Mouse (Mus musculus) embryonic facial prominence, embryonic 12.5 days (tissue): ENCODE results near the gene Iqcm. TPM values are rescaled to one million over a fixed set of nuclear protein-coding genes. Genes with fewer than 3 reads are reported as not detected.
"Not testable (repeated sequence)": the region's sequence is repeated elsewhere in the genome, so short reads cannot be mapped to it uniquely, and the experiment has no call there.

Experiments used
- ATAC-seq: fragments of 200-750 bp; cut with Nextera tagmentation; 2 replicates; pipeline ENCODE4 v1.8.0; 2017; ENCODE audit not compliant: insufficient number of reproducible peaks, insufficient read depth, low FRiP score, low TSS enrichment
- H3K27ac ChIP-seq: fragments of 300-500 bp; sonication (generic); 2 replicates; pipeline ENCODE4 v1.5.1; 2016; ENCODE audit warnings: mild to moderate bottlenecking
- H3K27me3 ChIP-seq: fragments of 300-500 bp; sonication (generic); 2 replicates; pipeline ENCODE4 v1.6.1; 2016; ENCODE audit warnings: mild to moderate bottlenecking, moderate library complexity
- H3K36me3 ChIP-seq: fragments of 300-500 bp; sonication (generic); 2 replicates; pipeline ENCODE4 v1.6.1; 2016; ENCODE audit warnings: mild to moderate bottlenecking
- H3K4me1 ChIP-seq: fragments of 300-500 bp; sonication (generic); 2 replicates; pipeline ENCODE4 v1.6.1; 2016
- H3K4me2 ChIP-seq: fragments of 300-500 bp; sonication (generic); replicated peaks from 2 replicates; pipeline ENCODE4 v1.6.1; 2016; ENCODE audit warnings: mild to moderate bottlenecking, moderate library complexity
- H3K4me3 ChIP-seq: fragments of 300-500 bp; sonication (generic); 2 replicates; pipeline ENCODE4 v1.5.1; 2016; ENCODE audit warnings: mild to moderate bottlenecking
- H3K9ac ChIP-seq: fragments of 300-500 bp; sonication (generic); 2 replicates; pipeline ENCODE4 v1.6.1; 2016; ENCODE audit warnings: mild to moderate bottlenecking, moderate library complexity
- H3K9me3 ChIP-seq: fragments of 300-500 bp; sonication (generic); 2 replicates; pipeline ENCODE4 v1.6.1; 2016; ENCODE audit warnings: mild to moderate bottlenecking, moderate library complexity
- WGBS: fragments of 180-500 bp; shearing (Covaris S2); methylation state at CpG from one replicate; pipeline ENCODE4 v1.1.7; 2016; 5-methylcytosine and 5-hydroxymethylcytosine counted together
- polyA plus RNA-seq: library from polyadenylated mRNA; unstranded; fragments of >200 nt; fragmentation: Nextera tagmentation; extraction: Ambion mirVana; gene quantifications from 2 replicates; pipeline ENCODE4 v1.2.1, GENCODE M21; 2016

Gene Iqcm
- polyA plus RNA-seq, result not detected in 2 replicates

DNA sequence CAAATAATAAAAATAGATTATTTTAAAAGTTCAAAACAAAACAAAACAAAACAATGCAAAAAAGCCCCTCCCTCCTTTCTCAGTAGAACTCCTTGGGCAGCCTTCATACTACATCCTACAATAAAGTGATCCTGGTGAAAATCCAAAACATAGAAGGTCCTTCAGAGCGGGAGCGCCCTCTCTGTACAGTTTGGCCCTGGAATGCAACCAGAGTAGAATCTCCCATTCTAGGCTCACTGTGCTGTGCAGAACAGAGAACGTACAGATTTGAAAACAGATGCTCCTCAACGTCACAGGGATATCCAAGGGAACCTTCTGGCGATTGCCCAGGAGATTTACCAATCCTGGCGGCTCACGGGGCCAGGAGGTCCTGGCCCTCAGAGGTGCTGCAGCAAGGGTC is at the start of gene Iqcm:
Gene Iqcm (plus strand): TSS at position 301 of the 400 bp plus-strand sequence.
- no peak within 1 kb of the TSS for H3K4me3 ChIP-seq
- H3K9me3 ChIP-seq, result no peaks in the 10 kb centered on the region
- no peak within 1 kb of the TSS for H3K4me2 ChIP-seq
- no peak for ATAC-seq
- H3K36me3 ChIP-seq, result no peaks in the 10 kb centered on the region
- H3K9ac ChIP-seq, result no peak within 1 kb of the TSS
- no peaks in the 10 kb centered on the region for H3K27me3 ChIP-seq
- 87% methylated on average over 7 of the region's 7 CpGs for WGBS
- no peaks in the 10 kb centered on the region for H3K4me1 ChIP-seq
- no peak within 1 kb of the TSS for H3K27ac ChIP-seq

DNA sequence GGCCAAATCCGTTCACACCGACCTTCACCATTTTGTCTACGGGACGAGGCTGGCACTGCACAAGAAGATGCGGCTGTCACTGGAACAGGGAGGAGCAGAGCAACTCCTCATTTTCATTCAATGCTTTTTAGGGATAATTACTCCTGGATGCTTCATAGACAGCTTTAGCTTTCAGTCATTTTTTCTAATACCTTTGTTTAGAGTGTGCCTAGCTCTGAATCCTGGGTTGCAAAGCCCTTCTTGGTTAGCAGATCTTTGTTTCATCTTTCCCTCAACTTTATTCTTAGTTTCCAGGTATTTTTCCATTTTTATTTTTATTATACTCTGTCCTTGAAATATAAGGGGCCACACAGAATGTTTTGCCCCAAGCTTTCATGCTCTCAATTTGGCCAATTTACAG is 42.0 kb upstream of the Iqcm start, which contains the start of gene Gm10358:
Gene Gm10358 (minus strand): TSS at position 101 of the 400 bp plus-strand sequence.
- no peak within 1 kb of the TSS for H3K4me3 ChIP-seq
- no peaks in the 10 kb centered on the region for H3K9me3 ChIP-seq
- no peaks in the 10 kb centered on the region for H3K4me1 ChIP-seq
- H3K36me3 ChIP-seq, result no peaks in the 10 kb centered on the region
- no peak within 1 kb of the TSS for H3K27ac ChIP-seq
- no peak within 1 kb of the TSS for H3K9ac ChIP-seq
- ATAC-seq, result no peak
- H3K27me3 ChIP-seq, result no peaks in the 10 kb centered on the region
- H3K4me2 ChIP-seq, result no peak within 1 kb of the TSS
- WGBS, result 95% methylated on average over 5 of the region's 5 CpGs

DNA sequence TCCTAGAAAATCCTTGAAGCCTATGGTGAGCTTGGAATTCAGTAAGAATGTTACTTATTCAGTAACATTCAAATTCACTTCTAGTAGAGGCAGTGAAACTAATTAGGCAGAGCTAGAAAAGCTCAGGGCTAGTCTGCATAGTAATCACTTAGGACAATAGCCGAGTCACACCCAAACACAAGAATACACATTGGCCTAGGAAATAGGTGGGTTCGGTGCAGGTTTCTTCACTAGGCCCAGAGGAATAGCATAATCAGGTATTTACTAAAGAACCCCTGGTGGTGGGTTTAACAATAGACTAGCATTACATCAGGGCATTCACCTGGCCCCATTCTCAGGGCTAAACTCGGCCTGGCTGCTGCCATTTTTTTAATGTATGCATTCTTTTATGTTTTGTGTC is 32.8 kb upstream of the Iqcm start:
- not testable (repeated sequence) for H3K27me3 ChIP-seq, H3K9me3 ChIP-seq, ATAC-seq, H3K4me2 ChIP-seq, H3K4me3 ChIP-seq, H3K9ac ChIP-seq, H3K4me1 ChIP-seq, H3K36me3 ChIP-seq, H3K27ac ChIP-seq
- WGBS, result 81% methylated on average over 3 of the region's 3 CpGs

DNA sequence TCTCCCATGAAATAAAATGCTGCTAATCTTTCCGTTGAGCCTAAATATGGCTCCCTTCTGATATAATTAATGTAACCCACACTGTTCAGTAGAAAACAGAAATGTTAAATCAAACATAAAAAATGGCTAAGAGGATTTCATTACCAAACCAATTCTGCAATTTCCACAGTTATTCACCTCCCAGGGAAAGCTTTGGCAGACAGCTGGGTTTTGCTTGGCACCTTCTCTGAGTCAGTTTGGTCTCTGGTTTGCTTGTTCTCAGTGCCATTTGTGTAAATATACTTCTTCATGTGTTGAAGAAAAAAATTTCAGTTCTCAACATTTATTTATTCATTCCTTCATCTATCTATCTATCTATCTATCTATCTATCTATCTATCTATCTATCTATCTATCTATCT is 28.3 kb downstream of the Iqcm start:
- no peak overlapping the region for H3K27ac ChIP-seq
- 75% methylated on average over 1 of the region's 1 CpGs for WGBS
- H3K9me3 ChIP-seq, result no peaks in the 10 kb centered on the region
- no peak overlapping the region for H3K4me2 ChIP-seq
- no peaks in the 10 kb centered on the region for H3K36me3 ChIP-seq
- ATAC-seq, result no peak
- no peak overlapping the region for H3K4me3 ChIP-seq
- H3K27me3 ChIP-seq, result no peaks in the 10 kb centered on the region
- no peak overlapping the region for H3K9ac ChIP-seq
- no peaks in the 10 kb centered on the region for H3K4me1 ChIP-seq

DNA sequence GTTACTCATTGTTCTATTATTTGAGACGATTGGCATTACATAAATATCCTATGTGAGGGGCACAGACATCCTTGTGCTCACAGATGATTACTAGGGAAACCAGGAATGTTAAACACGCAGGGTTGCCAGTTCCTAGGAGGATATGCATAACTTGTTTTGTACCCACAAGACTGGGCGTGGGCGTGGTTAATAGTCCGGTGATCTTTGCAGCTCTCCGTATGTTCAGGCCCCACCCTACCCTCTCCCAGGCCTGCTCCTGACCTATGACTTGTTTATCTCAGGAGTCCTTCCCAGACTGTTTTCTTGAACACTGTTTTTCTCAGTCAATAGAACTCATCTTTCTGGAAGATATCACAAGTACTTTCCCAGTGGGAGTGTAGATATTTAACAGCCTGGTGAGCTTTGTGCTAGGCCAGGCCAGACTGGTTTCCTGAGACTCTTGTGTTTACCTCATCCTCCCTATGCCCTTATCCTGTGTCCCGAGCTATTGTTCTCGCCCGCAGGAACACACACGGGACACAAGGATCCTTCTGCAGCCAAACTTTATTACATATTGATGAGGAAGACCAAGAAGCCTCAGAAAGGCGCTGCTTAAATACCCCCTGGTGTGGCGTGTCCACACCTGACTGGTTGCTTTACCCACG is 40.7 kb downstream of the Iqcm start:
- no peak for ATAC-seq
- H3K27ac ChIP-seq, result no peak overlapping the region
- H3K27me3 ChIP-seq, result no peaks in the 10 kb centered on the region
- H3K36me3 ChIP-seq, result no peaks in the 10 kb centered on the region
- 82% methylated on average over 13 of the region's 13 CpGs for WGBS
- H3K4me2 ChIP-seq, result no peak overlapping the region
- H3K9me3 ChIP-seq, result no peaks in the 10 kb centered on the region
- H3K4me1 ChIP-seq, result no peaks in the 10 kb centered on the region
- H3K9ac ChIP-seq, result no peak overlapping the region
- H3K4me3 ChIP-seq, result no peak overlapping the region

- Histone ChIP-seq H3K9me3 (no peaks in the 10 kb centered on the region), H3K4me2 (no peak overlapping the region), H3K36me3 (no peaks in the 10 kb centered on the region), H3K9ac (no peak overlapping the region), H3K27ac (no peak overlapping the region), H3K4me1 (no peaks in the 10 kb centered on the region), H3K27me3 (no peaks in the 10 kb centered on the region), H3K4me3 (no peak overlapping the region)
- 83% methylated on average over 1 of the region's 1 CpGs for WGBS
- no peak for ATAC-seq
Measured at GRCm38 (mm10) chr8:75509299-75509698, 60.8 kb downstream of the Iqcm start.

- no peak overlapping the region for H3K9ac ChIP-seq
- H3K4me3 ChIP-seq, result no peak overlapping the region
- no peak overlapping the region for H3K4me2 ChIP-seq
- no peak for ATAC-seq
- no peaks in the 10 kb centered on the region for H3K36me3 ChIP-seq
- H3K9me3 ChIP-seq, result no peaks in the 10 kb centered on the region
- no peaks in the 10 kb centered on the region for H3K27me3 ChIP-seq
- no peaks in the 10 kb centered on the region for H3K4me1 ChIP-seq
- 83% methylated on average over 3 of the region's 3 CpGs for WGBS
- no peak overlapping the region for H3K27ac ChIP-seq
Measured at GRCm38 (mm10) chr8:75513786-75514185, 65.3 kb downstream of the Iqcm start.

- no peaks in the 10 kb centered on the region for H3K27me3 ChIP-seq
- H3K9ac ChIP-seq, result no peak overlapping the region
- no peaks in the 10 kb centered on the region for H3K4me1 ChIP-seq
- WGBS, result 92% methylated on average over 3 of the region's 3 CpGs
- no peak overlapping the region for H3K4me3 ChIP-seq
- ATAC-seq, result no peak
- H3K27ac ChIP-seq, result no peak overlapping the region
- no peaks in the 10 kb centered on the region for H3K9me3 ChIP-seq
- no peaks in the 10 kb centered on the region for H3K36me3 ChIP-seq
- no peak overlapping the region for H3K4me2 ChIP-seq
Measured at GRCm38 (mm10) chr8:75549284-75549683, 100.8 kb downstream of the Iqcm start.

DNA sequence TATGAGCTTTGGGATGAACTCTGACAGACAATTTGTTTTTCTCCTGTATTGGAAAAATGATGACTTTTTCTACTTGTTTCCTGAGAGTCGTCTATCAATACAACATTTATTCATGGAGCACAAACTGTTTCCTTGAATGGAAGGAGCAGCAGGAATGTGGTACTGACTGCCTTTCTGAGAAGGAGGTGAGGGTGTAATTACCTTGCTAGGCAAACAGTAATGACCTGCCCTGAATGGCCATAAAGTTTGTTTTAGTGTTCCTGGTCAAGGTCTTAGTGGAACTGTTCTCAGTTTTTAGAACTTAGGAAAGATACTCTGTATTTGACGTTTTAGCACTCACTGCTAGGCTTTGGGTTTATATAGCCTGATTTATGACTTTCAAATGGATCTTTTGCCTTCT is 147.8 kb downstream of the Iqcm start:
- H3K9me3 ChIP-seq, result no peaks in the 10 kb centered on the region
- H3K27ac ChIP-seq, result no peak overlapping the region
- H3K27me3 ChIP-seq, result no peaks in the 10 kb centered on the region
- H3K4me2 ChIP-seq, result no peak overlapping the region
- no peak overlapping the region for H3K4me3 ChIP-seq
- no peaks in the 10 kb centered on the region for H3K36me3 ChIP-seq
- ATAC-seq, result no peak
- no peak overlapping the region for H3K9ac ChIP-seq
- H3K4me1 ChIP-seq, result no peaks in the 10 kb centered on the region
- 81% methylated on average over 2 of the region's 2 CpGs for WGBS

- no peaks in the 10 kb centered on the region for H3K36me3 ChIP-seq
- no peak overlapping the region for H3K9ac ChIP-seq
- H3K4me2 ChIP-seq, result no peak overlapping the region
- H3K27me3 ChIP-seq, result no peaks in the 10 kb centered on the region
- no peaks in the 10 kb centered on the region for H3K9me3 ChIP-seq
- H3K4me3 ChIP-seq, result no peak overlapping the region
- no peaks in the 10 kb centered on the region for H3K4me1 ChIP-seq
- no peak for ATAC-seq
- no peak overlapping the region for H3K27ac ChIP-seq
- WGBS, result 84% methylated on average over 3 of the region's 3 CpGs
Measured at GRCm38 (mm10) chr8:75642958-75643357, 194.5 kb downstream of the Iqcm start.

DNA sequence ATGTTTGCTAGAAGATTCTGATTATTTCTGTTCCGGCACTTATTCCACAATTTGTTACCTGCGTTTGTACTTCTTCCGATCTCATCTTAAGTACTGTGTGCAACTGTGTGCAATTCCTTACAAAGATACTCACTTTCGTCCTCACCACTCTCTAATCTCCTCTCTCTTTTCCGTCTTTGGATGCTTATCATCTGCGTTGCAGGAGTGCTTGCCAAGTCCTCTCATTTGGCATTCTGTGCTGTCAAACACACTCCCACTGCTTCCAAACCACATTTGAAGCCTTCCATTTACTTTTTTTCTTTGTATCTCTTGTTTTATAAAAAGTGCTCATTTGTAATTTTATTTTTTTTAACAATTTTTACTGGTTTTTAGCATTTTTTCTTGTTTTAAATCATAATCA is 210.8 kb downstream of the Iqcm start:
- Histone ChIP-seq H3K27me3 (no peaks in the 10 kb centered on the region), H3K27ac (no peak overlapping the region), H3K4me3 (no peak overlapping the region), H3K4me1 (no peaks in the 10 kb centered on the region), H3K9ac (no peak overlapping the region), H3K9me3 (no peaks in the 10 kb centered on the region), H3K36me3 (no peaks in the 10 kb centered on the region), H3K4me2 (no peak overlapping the region)
- WGBS, result 89% methylated on average over 6 of the region's 6 CpGs
- no peak for ATAC-seq

DNA sequence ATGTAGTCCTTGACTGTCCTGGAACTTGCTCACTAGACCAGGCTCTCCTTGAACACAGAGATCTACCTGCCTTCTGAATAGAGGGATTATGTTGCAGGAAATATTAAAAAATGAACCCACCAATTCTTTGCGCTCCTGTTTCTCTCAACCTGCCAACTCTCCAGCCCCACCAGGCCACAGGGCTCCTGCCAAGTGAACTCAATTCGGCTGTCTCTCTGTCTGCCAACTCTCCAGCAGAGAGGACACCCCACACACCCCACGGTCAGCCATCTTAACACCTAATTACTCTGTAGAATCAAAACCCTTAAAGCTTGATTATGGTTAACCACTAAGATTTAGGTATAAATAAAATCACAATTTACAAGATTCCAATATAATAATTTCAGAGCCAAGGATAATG is 298.1 kb downstream of the Iqcm start:
- WGBS, result 87% methylated on average over 3 of the region's 3 CpGs
- no peaks in the 10 kb centered on the region for H3K4me1 ChIP-seq
- no peaks in the 10 kb centered on the region for H3K27me3 ChIP-seq
- no peak overlapping the region for H3K27ac ChIP-seq
- H3K4me3 ChIP-seq, result no peak overlapping the region
- no peak overlapping the region for H3K9ac ChIP-seq
- H3K9me3 ChIP-seq, result no peaks in the 10 kb centered on the region
- ATAC-seq, result no peak
- no peaks in the 10 kb centered on the region for H3K36me3 ChIP-seq
- H3K4me2 ChIP-seq, result no peak overlapping the region

GRCm38 (mm10) chr8:75755596-75755995 is 307.1 kb downstream of the Iqcm start:
- H3K4me2 ChIP-seq, result no peak overlapping the region
- no peak overlapping the region for H3K27ac ChIP-seq
- no peaks in the 10 kb centered on the region for H3K27me3 ChIP-seq
- H3K4me3 ChIP-seq, result no peak overlapping the region
- peaks cover 4% of the 10 kb centered on the region; the same call in 1 of the 2 replicates for H3K9me3 ChIP-seq
- H3K4me1 ChIP-seq, result no peaks in the 10 kb centered on the region
- H3K36me3 ChIP-seq, result no peaks in the 10 kb centered on the region
- no peak overlapping the region for H3K9ac ChIP-seq
- no peak for ATAC-seq
